Mouse (Mus musculus) lung, embryonic 16.5 days (tissue): ENCODE results near the gene Pdzd8. TPM values are rescaled to one million over a fixed set of nuclear protein-coding genes. Genes with fewer than 3 reads are reported as not detected.

Experiments used
- ATAC-seq: fragments of 200-750 bp; cut with Nextera tagmentation; 2 replicates; pipeline ENCODE4 v1.8.0; 2017; ENCODE audit warnings: low read depth, mild to moderate bottlenecking, moderate library complexity
- H3K27ac ChIP-seq: fragments of 300-500 bp; sonication (generic); 2 replicates; pipeline ENCODE4 v1.5.1; 2014; ENCODE audit warnings: mild to moderate bottlenecking, control low read depth, low read length
- H3K27me3 ChIP-seq: fragments of 300-500 bp; sonication (generic); 2 replicates; pipeline ENCODE4 v1.6.1; 2014; ENCODE audit warnings: low read depth, low read length, mixed read lengths; ENCODE audit not compliant: control insufficient read depth, insufficient read depth
- H3K36me3 ChIP-seq: fragments of 300-500 bp; sonication (generic); 2 replicates; pipeline ENCODE4 v1.6.1; 2014; ENCODE audit warnings: low read length; ENCODE audit not compliant: control insufficient read depth, insufficient read depth
- H3K4me1 ChIP-seq: fragments of 300-500 bp; sonication (generic); replicated peaks from 2 replicates; pipeline ENCODE4 v1.6.1; 2014; ENCODE audit warnings: low read length, mixed read lengths; ENCODE audit not compliant: control insufficient read depth, insufficient read depth
- H3K4me2 ChIP-seq: fragments of 300-500 bp; sonication (generic); 2 replicates; pipeline ENCODE4 v1.6.1; 2014; ENCODE audit warnings: low read depth, low read length, control low read depth
- H3K4me3 ChIP-seq: fragments of 300-500 bp; sonication (generic); 2 replicates; pipeline ENCODE4 v1.5.1; 2014; ENCODE audit warnings: mild to moderate bottlenecking, low read length, control low read depth
- H3K9ac ChIP-seq: fragments of 300-500 bp; sonication (generic); 2 replicates; pipeline ENCODE4 v1.6.1; 2014; ENCODE audit warnings: low read length, control low read depth
- H3K9me3 ChIP-seq: fragments of 300-500 bp; sonication (generic); 2 replicates; pipeline ENCODE4 v1.6.1; 2016; ENCODE audit warnings: low read length; ENCODE audit not compliant: control insufficient read depth
- WGBS: fragments of 180-500 bp; shearing (Covaris S2); extraction: QIAGEN DNeasy Blood & Tissue Kit; methylation state at CpG from one replicate; pipeline ENCODE4 v1.1.7; 2014; 5-methylcytosine and 5-hydroxymethylcytosine counted together
- polyA plus RNA-seq: library from polyadenylated mRNA; unstranded; fragments of >200 nt; fragmentation: Nextera tagmentation; extraction: Ambion mirVana; gene quantifications from 2 replicates; pipeline ENCODE4 v1.2.1, GENCODE M21; 2015

Gene Pdzd8
- polyA plus RNA-seq, 1 experiment from 2014 or later, result 7.2 TPM

- no peaks in the 10 kb centered on the region for H3K36me3 ChIP-seq
- 68% methylated on average over 2 of the region's 2 CpGs for WGBS
- ATAC-seq, result no peak
Measured at GRCm38 (mm10) chr19:59376481-59376880, 30.9 kb upstream of the Pdzd8 start.

GRCm38 (mm10) chr19:59374940-59375339 lies 29.4 kb upstream of the Pdzd8 start:
- WGBS, result 70% methylated on average over 6 of the region's 6 CpGs
- Histone ChIP-seq H3K9ac (no peak overlapping the region), H3K4me3 (no peak overlapping the region), H3K27me3 (no peaks in the 10 kb centered on the region), H3K36me3 (no peaks in the 10 kb centered on the region), H3K9me3 (no peaks in the 10 kb centered on the region), H3K4me1 (no peaks in the 10 kb centered on the region), H3K27ac (no peak overlapping the region), H3K4me2 (no peak overlapping the region)
- ATAC-seq, result no peak

More at GRCm38 (mm10) chr19:59376481-59376880, 30.9 kb upstream of the Pdzd8 start:
- Histone ChIP-seq H3K9me3 (no peaks in the 10 kb centered on the region), H3K4me3 (no peak overlapping the region), H3K4me1 (no peaks in the 10 kb centered on the region), H3K4me2 (no peak overlapping the region), H3K27me3 (no peaks in the 10 kb centered on the region), H3K9ac (no peak overlapping the region), H3K27ac (no peak overlapping the region)

- Histone ChIP-seq H3K36me3 (no peaks in the 10 kb centered on the region), H3K9me3 (no peaks in the 10 kb centered on the region), H3K4me3 (no peak overlapping the region), H3K9ac (no peak overlapping the region), H3K4me2 (no peak overlapping the region), H3K4me1 (no peaks in the 10 kb centered on the region), H3K27ac (no peak overlapping the region), H3K27me3 (no peaks in the 10 kb centered on the region)
- WGBS, result 44% methylated on average over 4 of the region's 4 CpGs
- no peak for ATAC-seq
Measured at GRCm38 (mm10) chr19:59372928-59373327, 27.3 kb upstream of the Pdzd8 start.

- Histone ChIP-seq H3K36me3 (no peaks in the 10 kb centered on the region), H3K27ac (no peak overlapping the region), H3K27me3 (no peaks in the 10 kb centered on the region), H3K4me1 (no peaks in the 10 kb centered on the region), H3K9ac (no peak overlapping the region), H3K4me2 (no peak overlapping the region), H3K9me3 (no peaks in the 10 kb centered on the region), H3K4me3 (no peak overlapping the region)
- no peak for ATAC-seq
- WGBS, result 66% methylated on average over 4 of the region's 4 CpGs
Measured at GRCm38 (mm10) chr19:59371016-59371415, 25.4 kb upstream of the Pdzd8 start.

GRCm38 (mm10) chr19:59367892-59368291 lies 22.3 kb upstream of the Pdzd8 start:
- 70% methylated on average over 4 of the region's 4 CpGs for WGBS
- Histone ChIP-seq H3K4me3 (no peak overlapping the region), H3K4me2 (no peak overlapping the region), H3K9me3 (no peaks in the 10 kb centered on the region), H3K27me3 (no peaks in the 10 kb centered on the region), H3K27ac (no peak overlapping the region), H3K4me1 (no peaks in the 10 kb centered on the region), H3K36me3 (no peaks in the 10 kb centered on the region), H3K9ac (no peak overlapping the region)
- no peak for ATAC-seq

DNA sequence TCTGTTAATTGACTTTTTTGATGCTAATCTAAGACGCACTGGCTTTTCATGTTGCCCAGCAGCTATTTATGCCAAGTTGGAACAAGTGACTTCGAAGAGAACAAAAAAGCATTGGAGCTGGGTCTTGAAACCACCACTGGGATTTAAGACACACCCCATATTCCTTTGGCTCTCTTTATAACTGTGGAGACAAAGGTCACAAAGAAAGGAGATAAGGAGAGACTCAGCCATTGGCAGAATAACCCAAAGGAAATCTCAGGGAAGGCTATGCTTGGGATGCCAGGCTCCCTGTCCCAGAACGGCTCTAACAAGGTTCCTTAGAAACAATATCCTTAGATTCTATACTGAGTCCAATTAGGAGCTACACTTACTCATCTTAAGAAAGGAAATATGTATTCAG lies 21.1 kb upstream of the Pdzd8 start:
- no peaks in the 10 kb centered on the region for H3K4me1 ChIP-seq
- H3K4me2 ChIP-seq, result no peak overlapping the region
- ATAC-seq, result no peak

GRCm38 (mm10) chr19:59363666-59364065 lies 18.1 kb upstream of the Pdzd8 start:
- Histone ChIP-seq H3K27ac (no peak overlapping the region), H3K4me3 (no peak overlapping the region), H3K36me3 (no peaks in the 10 kb centered on the region), H3K27me3 (no peaks in the 10 kb centered on the region), H3K9ac (no peak overlapping the region), H3K4me1 (no peaks in the 10 kb centered on the region), H3K9me3 (no peaks in the 10 kb centered on the region), H3K4me2 (no peak overlapping the region)
- 61% methylated on average over 3 of the region's 3 CpGs for WGBS
- ATAC-seq, result no peak

More for the DNA sequence above, 21.1 kb upstream of the Pdzd8 start:
- WGBS, result 63% methylated on average over 3 of the region's 3 CpGs
- H3K9me3 ChIP-seq, result no peaks in the 10 kb centered on the region
- no peaks in the 10 kb centered on the region for H3K27me3 ChIP-seq
- H3K4me3 ChIP-seq, result no peak overlapping the region
- no peaks in the 10 kb centered on the region for H3K36me3 ChIP-seq
- no peak overlapping the region for H3K27ac ChIP-seq
- no peak overlapping the region for H3K9ac ChIP-seq

DNA sequence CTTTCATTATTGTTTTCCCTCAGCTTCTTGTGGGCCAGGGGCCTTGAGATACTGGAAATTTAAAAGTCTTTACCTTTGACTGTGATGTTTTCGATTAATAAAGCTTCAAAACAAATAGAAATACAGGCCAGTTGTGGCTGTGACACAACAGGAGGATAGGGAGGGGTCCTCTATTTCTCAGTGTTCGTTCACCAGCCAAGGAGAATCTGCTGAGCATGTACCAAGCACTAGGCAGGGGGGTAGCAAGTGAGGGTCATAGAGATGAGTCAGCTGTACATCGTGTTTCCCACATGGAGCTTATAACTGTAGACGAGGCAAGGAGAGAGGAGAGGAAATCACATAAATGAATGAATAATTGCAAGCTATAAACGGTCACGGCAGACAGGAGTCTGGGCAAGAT lies 17.1 kb upstream of the Pdzd8 start:
- no peak overlapping the region for H3K9ac ChIP-seq
- H3K27me3 ChIP-seq, result no peaks in the 10 kb centered on the region
- no peak overlapping the region for H3K4me3 ChIP-seq
- no peaks in the 10 kb centered on the region for H3K9me3 ChIP-seq
- no peaks in the 10 kb centered on the region for H3K4me1 ChIP-seq
- ATAC-seq, result no peak
- 62% methylated on average over 6 of the region's 6 CpGs for WGBS
- no peaks in the 10 kb centered on the region for H3K36me3 ChIP-seq
- H3K4me2 ChIP-seq, result no peak overlapping the region
- no peak overlapping the region for H3K27ac ChIP-seq

DNA sequence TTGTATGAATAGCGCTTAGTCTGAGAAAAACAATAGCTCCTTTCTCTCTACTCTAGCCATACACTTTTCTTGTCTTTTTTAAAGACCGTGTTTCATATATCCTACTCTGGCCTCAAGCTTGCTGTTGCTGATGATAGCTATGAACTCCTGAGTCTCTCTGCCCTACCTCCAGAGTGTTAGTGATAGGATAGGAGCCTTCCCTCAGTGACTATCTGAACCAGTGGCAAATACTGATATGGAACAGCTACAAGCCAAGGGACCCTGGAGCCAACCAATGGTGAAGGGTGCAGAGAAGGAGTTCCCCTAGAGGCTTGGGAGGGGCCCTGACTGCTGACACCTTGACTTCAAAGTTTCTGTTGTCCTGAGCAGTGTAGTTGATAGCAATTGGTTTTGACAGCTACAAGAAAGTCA lies 14.9 kb upstream of the Pdzd8 start:
- no peak overlapping the region for H3K4me3 ChIP-seq
- ATAC-seq, result no peak
- no peaks in the 10 kb centered on the region for H3K4me1 ChIP-seq
- no peak overlapping the region for H3K27ac ChIP-seq
- WGBS, result 67% methylated on average over 2 of the region's 2 CpGs
- no peaks in the 10 kb centered on the region for H3K27me3 ChIP-seq
- no peaks in the 10 kb centered on the region for H3K36me3 ChIP-seq
- no peaks in the 10 kb centered on the region for H3K9me3 ChIP-seq
- no peak overlapping the region for H3K9ac ChIP-seq
- H3K4me2 ChIP-seq, result no peak overlapping the region

GRCm38 (mm10) chr19:59359202-59359601 lies 13.6 kb upstream of the Pdzd8 start:
- Histone ChIP-seq H3K4me3 (no peak overlapping the region), H3K9ac (no peak overlapping the region), H3K4me2 (no peak overlapping the region), H3K36me3 (no peaks in the 10 kb centered on the region), H3K4me1 (no peaks in the 10 kb centered on the region), H3K27ac (no peak overlapping the region), H3K9me3 (no peaks in the 10 kb centered on the region), H3K27me3 (no peaks in the 10 kb centered on the region)
- WGBS, result 15% methylated on average over 4 of the region's 4 CpGs
- ATAC-seq, result no peak
